Mouse (Mus musculus) embryonic facial prominence, embryonic 14.5 days (tissue): ENCODE data around the gene Tbxas1. TPM values are rescaled to one million over a fixed set of nuclear protein-coding genes. Genes with fewer than 3 reads are reported as not detected.

ENCODE experiments used
- ATAC-seq: fragments of 200-750 bp; cut with Nextera tagmentation; 2 replicates; pipeline ENCODE4 v1.8.0; 2017; ENCODE audit warnings: low read depth, moderate number of reproducible peaks, moderate TSS enrichment
- DNase-seq: peaks from one replicate; pipeline ENCODE4 v3.0.0-alpha.2; 2015; ENCODE audit warnings: low spot score
- H3K27ac ChIP-seq: fragments of 300-500 bp; sonication (generic); replicated peaks from 2 replicates; pipeline ENCODE4 v1.5.1; 2014; ENCODE audit warnings: low read depth, mild to moderate bottlenecking, low read length, moderate library complexity
- H3K27me3 ChIP-seq: fragments of 300-500 bp; sonication (generic); replicated peaks from 2 replicates; pipeline ENCODE4 v1.6.1; 2014; ENCODE audit warnings: low read length; ENCODE audit not compliant: control insufficient read depth, insufficient read depth
- H3K36me3 ChIP-seq: fragments of 300-500 bp; sonication (generic); 2 replicates; pipeline ENCODE4 v1.6.1; 2014; ENCODE audit warnings: low read length, mixed read lengths; ENCODE audit not compliant: control insufficient read depth, insufficient read depth
- H3K4me1 ChIP-seq: fragments of 300-500 bp; sonication (generic); 2 replicates; pipeline ENCODE4 v1.6.1; 2014; ENCODE audit warnings: antibody characterized with exemption, low read length; ENCODE audit not compliant: control insufficient read depth, insufficient read depth
- H3K4me2 ChIP-seq: fragments of 300-500 bp; sonication (generic); 2 replicates; pipeline ENCODE4 v1.6.1; 2014; ENCODE audit warnings: low read depth, mild to moderate bottlenecking, low read length, moderate library complexity, mixed read lengths
- H3K4me3 ChIP-seq: fragments of 300-500 bp; sonication (generic); 2 replicates; pipeline ENCODE4 v1.5.1; 2014; ENCODE audit warnings: low read depth, mild to moderate bottlenecking, low read length
- H3K9ac ChIP-seq: fragments of 300-500 bp; sonication (generic); 2 replicates; pipeline ENCODE4 v1.6.1; 2014; ENCODE audit warnings: low read depth, mild to moderate bottlenecking, low read length, moderate library complexity, mixed read lengths
- H3K9me3 ChIP-seq: fragments of 300-500 bp; sonication (generic); 2 replicates; pipeline ENCODE4 v1.6.1; 2016; ENCODE audit warnings: low read length; ENCODE audit not compliant: control insufficient read depth
- WGBS: fragments of 180-500 bp; shearing (Covaris S2); extraction: QIAGEN DNeasy Blood & Tissue Kit; methylation state at CpG from one replicate; pipeline ENCODE4 v1.1.7; 2014; 5-methylcytosine and 5-hydroxymethylcytosine counted together
- polyA plus RNA-seq: library from polyadenylated mRNA; unstranded; fragments of >200 nt; fragmentation: Nextera tagmentation; extraction: Ambion mirVana; gene quantifications from 2 replicates; pipeline ENCODE4 v1.2.1, GENCODE M21; 2014

Gene Tbxas1
- polyA plus RNA-seq, 1 experiment from 2014 or later, result 4.2 TPM

- H3K27ac ChIP-seq, result no peak overlapping the region
- H3K27me3 ChIP-seq, result no peaks in the 10 kb centered on the region
- WGBS, result 54% methylated on average over 7 of the region's 7 CpGs
- H3K4me1 ChIP-seq, result peaks cover 5% of the 10 kb centered on the region
- DNase-seq (no peak), ATAC-seq (no peak)
- H3K36me3 ChIP-seq, result no peaks in the 10 kb centered on the region
- no peak overlapping the region for H3K9ac ChIP-seq
- no peak overlapping the region for H3K4me3 ChIP-seq
- no peak overlapping the region for H3K4me2 ChIP-seq
- no peaks in the 10 kb centered on the region for H3K9me3 ChIP-seq
These were observed 180.6 kb downstream of the Tbxas1 start for GRCm38 (mm10) chr6:39055831-39056261.

- 78% methylated on average over 1 of the region's 1 CpGs for WGBS
- no peak for DNase-seq
- Histone ChIP-seq H3K4me1 (peaks cover 5% of the 10 kb centered on the region), H3K27ac (no peak overlapping the region), H3K27me3 (no peaks in the 10 kb centered on the region), H3K36me3 (no peaks in the 10 kb centered on the region), H3K4me2 (no peak overlapping the region), H3K9me3 (no peaks in the 10 kb centered on the region), H3K9ac (no peak overlapping the region), H3K4me3 (no peak overlapping the region)
- no peak for ATAC-seq
These were observed 182.0 kb downstream of the Tbxas1 start for GRCm38 (mm10) chr6:39057161-39057560.

DNA sequence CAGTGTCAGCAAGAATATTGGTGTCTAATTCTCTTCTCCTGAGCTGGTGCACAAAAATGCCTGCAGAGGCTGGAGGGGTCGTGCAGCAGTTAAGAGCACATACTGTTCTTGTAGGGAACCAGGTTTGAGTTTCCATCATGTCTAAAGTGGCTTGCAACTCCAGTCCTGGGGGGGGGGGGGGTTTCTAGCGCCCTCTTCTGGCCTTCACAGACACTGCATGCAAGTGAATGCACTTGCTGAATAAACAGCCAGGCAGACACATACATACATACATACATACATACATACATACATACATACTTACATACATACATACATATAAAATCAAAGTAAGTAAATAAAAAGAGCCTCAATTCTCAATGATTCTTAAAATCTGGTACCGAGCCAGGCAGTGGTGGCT is 183.2 kb downstream of the Tbxas1 start:
- DNase-seq, result no peak
- no peaks in the 10 kb centered on the region for H3K9me3 ChIP-seq
- H3K4me1 ChIP-seq, result peaks cover 5% of the 10 kb centered on the region
- no peaks in the 10 kb centered on the region for H3K27me3 ChIP-seq
- no peak overlapping the region for H3K4me3 ChIP-seq
- H3K4me2 ChIP-seq, result no peak overlapping the region
- H3K27ac ChIP-seq, result no peak overlapping the region
- ATAC-seq, result no peak
- 49% methylated on average over 3 of the region's 3 CpGs for WGBS
- H3K36me3 ChIP-seq, result no peaks in the 10 kb centered on the region
- H3K9ac ChIP-seq, result no peak overlapping the region

GRCm38 (mm10) chr6:39058936-39059335 is 183.7 kb downstream of the Tbxas1 start:
- no peak overlapping the region for H3K27ac ChIP-seq
- DNase-seq, result no peak
- no peak overlapping the region for H3K4me3 ChIP-seq
- no peaks in the 10 kb centered on the region for H3K27me3 ChIP-seq
- 65% methylated on average over 3 of the region's 3 CpGs for WGBS
- no peak overlapping the region for H3K9ac ChIP-seq
- ATAC-seq, result no peak
- no peaks in the 10 kb centered on the region for H3K36me3 ChIP-seq
- H3K4me1 ChIP-seq, result peaks cover 5% of the 10 kb centered on the region
- H3K4me2 ChIP-seq, result no peak overlapping the region
- H3K9me3 ChIP-seq, result no peaks in the 10 kb centered on the region

DNA sequence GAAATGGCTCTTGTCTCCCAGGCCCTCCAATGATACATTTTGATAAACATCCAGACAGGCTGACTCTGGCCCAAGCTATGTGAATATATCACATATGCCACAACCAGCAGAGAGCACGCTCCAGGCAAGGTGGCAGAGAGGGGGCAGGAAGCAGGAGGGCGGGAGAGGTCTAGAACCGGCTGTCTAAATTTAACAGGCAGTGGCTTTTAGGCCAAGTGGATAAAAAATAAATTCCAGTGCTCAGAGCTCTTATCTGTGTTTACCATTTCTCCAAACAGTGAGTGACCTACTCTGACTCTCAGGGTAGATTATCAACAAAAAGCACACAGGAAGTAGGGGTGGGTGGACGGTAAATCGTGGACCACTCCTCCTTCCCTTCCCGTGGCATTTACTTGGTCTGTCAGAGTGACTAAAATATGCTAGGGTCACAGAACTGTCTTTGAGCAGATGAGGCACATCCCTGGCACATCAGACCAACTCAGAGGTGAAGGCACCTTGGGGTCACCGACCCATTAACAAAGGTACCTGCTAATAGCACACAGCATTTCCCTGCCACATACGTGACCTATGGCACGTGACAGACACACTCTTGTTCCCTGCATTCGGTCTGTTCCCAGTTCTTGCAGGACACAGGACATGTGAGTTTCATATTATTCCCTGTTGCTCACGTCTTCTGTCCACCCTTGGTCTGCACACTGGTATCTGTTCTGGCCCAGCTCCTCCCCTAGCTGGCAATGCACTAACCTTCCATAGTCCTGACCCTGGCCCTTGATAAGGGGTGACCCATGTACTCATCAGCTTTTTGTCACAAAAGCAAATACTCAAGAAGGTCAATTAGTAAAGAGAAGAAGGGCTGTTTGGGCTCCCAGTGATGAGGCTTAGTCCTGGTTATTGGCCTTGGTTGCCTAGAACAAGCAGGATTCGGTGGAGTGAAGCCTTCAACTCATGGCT is 184.6 kb downstream of the Tbxas1 start:
- Histone ChIP-seq H3K4me3 (no peak overlapping the region), H3K9ac (no peak overlapping the region), H3K4me1 (no peaks in the 10 kb centered on the region), H3K4me2 (no peak overlapping the region), H3K27me3 (no peaks in the 10 kb centered on the region), H3K36me3 (no peaks in the 10 kb centered on the region), H3K27ac (no peak overlapping the region), H3K9me3 (no peaks in the 10 kb centered on the region)
- no peak for DNase-seq
- no peak for ATAC-seq
- 78% methylated on average over 12 of the region's 12 CpGs for WGBS

- ATAC-seq (no peak), DNase-seq (no peak)
- Histone ChIP-seq H3K9me3 (no peaks in the 10 kb centered on the region), H3K36me3 (no peaks in the 10 kb centered on the region), H3K27me3 (no peaks in the 10 kb centered on the region), H3K27ac (no peak overlapping the region), H3K4me2 (no peak overlapping the region), H3K4me3 (no peak overlapping the region), H3K4me1 (no peaks in the 10 kb centered on the region), H3K9ac (no peak overlapping the region)
- WGBS, result 56% methylated on average over 4 of the region's 4 CpGs
These were observed 186.0 kb downstream of the Tbxas1 start for GRCm38 (mm10) chr6:39061180-39061579.

DNA sequence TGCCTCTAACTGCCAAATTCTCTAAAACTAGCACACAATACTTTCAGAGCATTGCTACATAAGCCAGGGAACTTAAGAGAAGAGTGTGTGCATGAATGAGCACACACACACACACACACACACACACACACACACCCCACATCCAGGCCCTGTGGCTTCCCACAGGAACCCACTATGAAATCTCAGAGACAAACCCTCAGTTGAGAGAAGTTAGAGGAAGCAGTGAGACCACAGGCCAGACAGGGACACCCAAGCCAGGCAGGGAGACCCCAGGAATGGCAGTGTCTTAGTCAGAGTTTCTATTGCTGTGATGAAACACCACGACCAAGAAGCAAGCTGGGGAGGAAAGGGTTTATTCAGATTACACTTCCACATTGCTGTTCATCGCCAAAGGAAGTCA is 188.3 kb downstream of the Tbxas1 start:
- no peaks in the 10 kb centered on the region for H3K9me3 ChIP-seq
- WGBS, result 38% methylated on average over 2 of the region's 2 CpGs
- DNase-seq, result no peak
- no peak overlapping the region for H3K4me3 ChIP-seq
- no peak overlapping the region for H3K9ac ChIP-seq
- no peaks in the 10 kb centered on the region for H3K36me3 ChIP-seq
- H3K4me1 ChIP-seq, result no peaks in the 10 kb centered on the region
- ATAC-seq, result no peak
- no peak overlapping the region for H3K27ac ChIP-seq
- no peak overlapping the region for H3K4me2 ChIP-seq
- H3K27me3 ChIP-seq, result no peaks in the 10 kb centered on the region

DNA sequence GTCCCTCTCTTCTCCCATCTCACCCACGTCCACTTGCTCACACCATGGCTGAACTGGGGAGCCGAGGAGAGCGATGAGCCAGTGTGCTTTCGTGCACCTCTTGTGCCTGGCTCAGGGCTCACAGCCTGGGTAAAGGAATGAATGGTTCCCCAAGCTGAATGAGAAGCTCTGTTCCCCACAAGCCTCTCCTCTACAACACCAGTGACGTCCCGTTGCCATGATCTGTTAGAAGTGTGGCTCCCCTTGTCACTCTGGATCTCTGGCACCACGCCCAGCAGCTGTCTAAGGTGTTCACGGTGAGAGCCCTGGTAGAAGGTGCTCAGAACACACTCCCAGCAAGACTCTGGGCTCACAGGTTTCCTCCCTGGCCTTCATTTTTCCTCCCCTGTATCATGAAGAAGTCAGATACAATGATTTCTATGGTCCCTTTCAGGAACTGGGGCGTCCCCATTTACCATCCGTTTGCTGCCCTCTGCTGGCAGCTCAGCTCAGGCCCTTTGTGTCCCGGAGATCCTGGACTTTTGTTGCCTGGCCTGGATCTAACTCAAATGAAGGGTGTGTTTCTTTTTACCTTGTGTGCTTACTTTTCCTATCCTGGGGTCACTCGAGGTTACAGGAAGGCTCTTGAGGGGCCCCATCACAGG is 191.9 kb downstream of the Tbxas1 start:
- H3K27ac ChIP-seq, result no peak overlapping the region
- no peak overlapping the region for H3K4me3 ChIP-seq
- H3K4me2 ChIP-seq, result no peak overlapping the region
- DNase-seq (peak; percentile 88), ATAC-seq (peak; percentile 78; the same call in 1 of the 2 replicates)
- 48% methylated on average over 12 of the region's 12 CpGs for WGBS
- no peaks in the 10 kb centered on the region for H3K36me3 ChIP-seq
- H3K9me3 ChIP-seq, result no peaks in the 10 kb centered on the region
- H3K9ac ChIP-seq, result no peak overlapping the region
- H3K27me3 ChIP-seq, result no peaks in the 10 kb centered on the region
- H3K4me1 ChIP-seq, result no peaks in the 10 kb centered on the region
